Mouse (Mus musculus): Measurements from ENCODE around the gene Ssbp3. TPM values are rescaled to one million over a fixed set of nuclear protein-coding genes. Genes with fewer than 3 reads are reported as not detected.

Ssbp3 gene
- 100 to 1,000 TPM; 109 to 115 TPM for total RNA-seq (2021)
- long read RNA-seq, experiment 1, transcript Ssbp3-202 (17 exons, 1,924 nt) = major isoform, 68 of 98 reads
- long read RNA-seq, experiment 1, partial matches to known transcripts = 9 of 98 reads
- long read RNA-seq, experiment 1, other reads (novel, unspliced or antisense) = 19 of 98 reads
- long read RNA-seq, experiment 2, transcript Ssbp3-201 (18 exons, 3,195 nt) = minor isoform, 5 of 80 reads
- long read RNA-seq, experiment 2, transcript Ssbp3-202 (17 exons, 1,924 nt) = major isoform, 48 of 80 reads
- long read RNA-seq, experiment 2, partial matches to known transcripts = 13 of 80 reads
- long read RNA-seq, experiment 2, other reads (novel, unspliced or antisense) = 14 of 80 reads

- peak; percentile 71 to 88 for DNase-seq (ENCODE audit: low spot score in 2 of 2)
- intact Hi-C loops (cut with DNase I) = loop anchor here (1.0 to 5.0 kb wide), 3 partner anchors 70 to 252 kb away; no protein-coding TSS in a partner anchor
Observed at GRCm38 (mm10) chr4:106910201-106911172, at the start of gene Ssbp3. Gene Ssbp3, plus strand, starts transcription at chr4:106910701.

- intact Hi-C loops (cut with DNase I) = no loop called here
- peak in 1 of 2 experiments; percentile 2 for DNase-seq (ENCODE audit: low spot score in 2 of 2)
Observed at GRCm38 (mm10) chr4:106861871-106862270, 48.6 kb upstream of the Ssbp3 start.

GRCm38 (mm10) chr4:106862317-106862716, 48.2 kb upstream of the Ssbp3 start:
- peak in 1 of 2 experiments; percentile 2 for DNase-seq (ENCODE audit: low spot score in 2 of 2)
- intact Hi-C loops (cut with DNase I) = no loop called here

GRCm38 (mm10) chr4:106862767-106863370, 47.6 kb upstream of the Ssbp3 start:
- intact Hi-C loops (cut with DNase I) = no loop called here
- DNase-seq (ENCODE audit: low spot score in 2 of 2) = no peak

GRCm38 (mm10) chr4:106865415-106866110, 44.9 kb upstream of the Ssbp3 start:
- no peak for DNase-seq (ENCODE audit: low spot score in 2 of 2)
- intact Hi-C loops (cut with DNase I) = no loop called here

- intact Hi-C loops (cut with DNase I) = no loop called here
- DNase-seq (ENCODE audit: low spot score in 2 of 2) = no peak
Observed at GRCm38 (mm10) chr4:106866381-106866780, 44.1 kb upstream of the Ssbp3 start.

- peak in 1 of 2 experiments; percentile 55 for DNase-seq (ENCODE audit: low spot score in 2 of 2)
- intact Hi-C loops (cut with DNase I) = no loop called here
Observed at GRCm38 (mm10) chr4:106866845-106867244, 43.7 kb upstream of the Ssbp3 start.

GRCm38 (mm10) chr4:106868737-106869438, 41.6 kb upstream of the Ssbp3 start:
- intact Hi-C loops (cut with DNase I) = no loop called here
- no peak for DNase-seq (ENCODE audit: low spot score in 2 of 2)

- DNase-seq (ENCODE audit: low spot score in 2 of 2) = no peak
- intact Hi-C loops (cut with DNase I) = no loop called here
Observed at GRCm38 (mm10) chr4:106869539-106869951, 41.0 kb upstream of the Ssbp3 start.

GRCm38 (mm10) chr4:106870556-106870955, 39.9 kb upstream of the Ssbp3 start:
- no peak for DNase-seq (ENCODE audit: low spot score in 2 of 2)
- intact Hi-C loops (cut with DNase I) = no loop called here

- intact Hi-C loops (cut with DNase I) = no loop called here
- DNase-seq (ENCODE audit: low spot score in 2 of 2) = no peak
Observed at GRCm38 (mm10) chr4:106874501-106874900, 36.0 kb upstream of the Ssbp3 start.

GRCm38 (mm10) chr4:106881101-106881500, 29.4 kb upstream of the Ssbp3 start:
- DNase-seq (ENCODE audit: low spot score in 2 of 2) = no peak
- intact Hi-C loops (cut with DNase I) = no loop called here

GRCm38 (mm10) chr4:106883149-106883548, 27.4 kb upstream of the Ssbp3 start:
- no peak for DNase-seq (ENCODE audit: low spot score in 2 of 2)
- intact Hi-C loops (cut with DNase I) = no loop called here

GRCm38 (mm10) chr4:106886307-106887085, 24.0 kb upstream of the Ssbp3 start:
- intact Hi-C loops (cut with DNase I) = no loop called here
- DNase-seq (ENCODE audit: low spot score in 2 of 2) = peak in 1 of 2 experiments; percentile 52

- intact Hi-C loops (cut with DNase I) = loop anchor here (5.0 kb wide), 1 partner anchor 44 kb away; no protein-coding TSS in a partner anchor
- peak; percentile 60 to 61 for DNase-seq (ENCODE audit: low spot score in 2 of 2)
Observed at GRCm38 (mm10) chr4:106896086-106896485, 14.4 kb upstream of the Ssbp3 start.

- intact Hi-C loops (cut with DNase I) = loop anchor here (5.0 kb wide), 1 partner anchor 47 kb away; no protein-coding TSS in a partner anchor
- DNase-seq (ENCODE audit: low spot score in 2 of 2) = no peak
Observed at GRCm38 (mm10) chr4:106898923-106899322, 11.6 kb upstream of the Ssbp3 start.

GRCm38 (mm10) chr4:106899471-106899870, 11.0 kb upstream of the Ssbp3 start:
- intact Hi-C loops (cut with DNase I) = loop anchor here (5.0 kb wide), 1 partner anchor 47 kb away; no protein-coding TSS in a partner anchor
- no peak for DNase-seq (ENCODE audit: low spot score in 2 of 2)

GRCm38 (mm10) chr4:106900718-106901117, 9.8 kb upstream of the Ssbp3 start:
- intact Hi-C loops (cut with DNase I) = no loop called here
- no peak for DNase-seq (ENCODE audit: low spot score in 2 of 2)

Data from left cerebral cortex, postnatal 14 days (tissue).